Mouse (Mus musculus): ENCODE data around the gene Dcp1b.

GRCm38 (mm10) chr6:119128521-119128920 lies 46.5 kb upstream of the Dcp1b start:
- TF ChIP-seq POLR2A (IDR thresholded peaks at IDR 0.05; ENCODE audit: insufficient read depth, low read length), result no peak
- TF ChIP-seq CTCF (IDR thresholded peaks at IDR 0.05; ENCODE audit: low read depth, low read length), result no peak
- no peak for TF ChIP-seq EP300 (IDR thresholded peaks at IDR 0.05; ENCODE audit: insufficient read depth, low read depth, low read length)
